Mouse (Mus musculus) kidney, embryonic 15.5 days (tissue): ENCODE results near the gene Gm3045. TPM values are rescaled to one million over a fixed set of nuclear protein-coding genes. Genes with fewer than 3 reads are reported as not detected.

Experiments used
- ATAC-seq: fragments of 200-750 bp; cut with Nextera tagmentation; replicated peaks from 2 replicates; pipeline ENCODE4 v1.8.0; 2017; ENCODE audit warnings: moderate TSS enrichment; ENCODE audit not compliant: low FRiP score
- H3K27ac ChIP-seq: fragments of 300-500 bp; sonication (generic); 2 replicates; pipeline ENCODE4 v1.5.1; 2015; ENCODE audit warnings: mild to moderate bottlenecking, inconsistent platforms
- H3K27me3 ChIP-seq: fragments of 300-500 bp; sonication (generic); 2 replicates; pipeline ENCODE4 v1.6.1; 2015; ENCODE audit warnings: inconsistent platforms
- H3K36me3 ChIP-seq: fragments of 300-500 bp; sonication (generic); 2 replicates; pipeline ENCODE4 v1.6.1; 2015; ENCODE audit warnings: inconsistent platforms
- H3K4me1 ChIP-seq: fragments of 300-500 bp; sonication (generic); 2 replicates; pipeline ENCODE4 v1.6.1; 2015; ENCODE audit warnings: inconsistent platforms
- H3K4me2 ChIP-seq: fragments of 300-500 bp; sonication (generic); 2 replicates; pipeline ENCODE4 v1.6.1; 2015; ENCODE audit warnings: moderate library complexity, mild to moderate bottlenecking, inconsistent platforms
- H3K4me3 ChIP-seq: fragments of 300-500 bp; sonication (generic); replicated peaks from 2 replicates; pipeline ENCODE4 v1.5.1; 2015; ENCODE audit warnings: mild to moderate bottlenecking, inconsistent platforms
- H3K9ac ChIP-seq: fragments of 300-500 bp; sonication (generic); 2 replicates; pipeline ENCODE4 v1.6.1; 2015; ENCODE audit warnings: mild to moderate bottlenecking, inconsistent platforms
- H3K9me3 ChIP-seq: fragments of 300-500 bp; sonication (generic); replicated peaks from 2 replicates; pipeline ENCODE4 v1.6.1; 2016; ENCODE audit warnings: inconsistent platforms
- WGBS: fragments of 180-500 bp; shearing (Covaris S2); methylation state at CpG from one replicate; pipeline ENCODE4 v1.1.7; 2015; ENCODE audit warnings: mixed read lengths; 5-methylcytosine and 5-hydroxymethylcytosine counted together
- polyA plus RNA-seq: library from polyadenylated mRNA; unstranded; fragments of >200 nt; fragmentation: Nextera tagmentation; extraction: Ambion mirVana; gene quantifications from 2 replicates; pipeline ENCODE4 v1.2.1, GENCODE M21; 2015

The Gm3045 gene
- not detected in 2 replicates for polyA plus RNA-seq

GRCm38 (mm10) chr13:56426365-56426764, at the start of gene Gm3045:
Gm3045 (plus strand) TSS chr13:56426594.
- peaks cover 8% of the 10 kb centered on the region for H3K4me1 ChIP-seq
- 65% methylated on average over 4 of the region's 4 CpGs for WGBS
- ATAC-seq = no peak
- H3K27me3 ChIP-seq = peaks cover 33% of the 10 kb centered on the region
- H3K9ac ChIP-seq = no peak within 1 kb of the TSS
- no peak within 1 kb of the TSS for H3K27ac ChIP-seq
- no peaks in the 10 kb centered on the region for H3K36me3 ChIP-seq
- no peak within 1 kb of the TSS for H3K4me2 ChIP-seq
- no peak within 1 kb of the TSS for H3K4me3 ChIP-seq
- H3K9me3 ChIP-seq = no peaks in the 10 kb centered on the region

GRCm38 (mm10) chr13:56380855-56381685, 45.3 kb upstream of the Gm3045 start:
- peak; percentile 46 for ATAC-seq
- H3K4me1 ChIP-seq = peaks cover 20% of the 10 kb centered on the region
- 14% methylated on average over 14 of the region's 14 CpGs for WGBS
- 0 out of 2 replicates have a peak overlapping the region, but pooled peaks have one; percentile 32 for H3K27ac ChIP-seq
- no peaks in the 10 kb centered on the region for H3K9me3 ChIP-seq
- H3K27me3 ChIP-seq = peaks cover 11% of the 10 kb centered on the region; the same call in 1 of the 2 replicates
- H3K4me3 ChIP-seq = no peak overlapping the region
- no peak overlapping the region for H3K9ac ChIP-seq
- H3K4me2 ChIP-seq = 0 out of 2 replicates have a peak overlapping the region, but pooled peaks have one; percentile 10
- no peaks in the 10 kb centered on the region for H3K36me3 ChIP-seq

- Histone ChIP-seq H3K27me3 (peaks cover 9% of the 10 kb centered on the region; the same call in 1 of the 2 replicates), H3K36me3 (no peaks in the 10 kb centered on the region), H3K4me3 (no peak overlapping the region), H3K27ac (no peak overlapping the region), H3K9ac (no peak overlapping the region), H3K4me1 (peaks cover 31% of the 10 kb centered on the region), H3K9me3 (no peaks in the 10 kb centered on the region), H3K4me2 (no peak overlapping the region)
- 80% methylated on average over 3 of the region's 3 CpGs for WGBS
- ATAC-seq = no peak
These were observed 43.0 kb upstream of the Gm3045 start for GRCm38 (mm10) chr13:56383406-56383805.

GRCm38 (mm10) chr13:56386411-56386810, 40.0 kb upstream of the Gm3045 start:
- Histone ChIP-seq H3K4me2 (no peak overlapping the region), H3K4me3 (no peak overlapping the region), H3K4me1 (peaks cover 22% of the 10 kb centered on the region), H3K27ac (no peak overlapping the region), H3K9ac (no peak overlapping the region), H3K9me3 (0 out of 2 replicates have a peak, but pooled peaks cover 3% of the 10 kb centered on the region), H3K27me3 (no peaks in the 10 kb centered on the region), H3K36me3 (no peaks in the 10 kb centered on the region)
- no peak for ATAC-seq
- WGBS = 33% methylated on average over 9 of the region's 9 CpGs

- ATAC-seq = no peak
These were observed 39.0 kb upstream of the Gm3045 start for GRCm38 (mm10) chr13:56387374-56387773.

GRCm38 (mm10) chr13:56388042-56388441, 38.4 kb upstream of the Gm3045 start:
- Histone ChIP-seq H3K4me1 (peaks cover 17% of the 10 kb centered on the region), H3K27me3 (no peaks in the 10 kb centered on the region), H3K9me3 (0 out of 2 replicates have a peak, but pooled peaks cover 3% of the 10 kb centered on the region), H3K4me3 (no peak overlapping the region), H3K4me2 (no peak overlapping the region), H3K27ac (no peak overlapping the region), H3K36me3 (no peaks in the 10 kb centered on the region), H3K9ac (no peak overlapping the region)
- 51% methylated on average over 1 of the region's 1 CpGs for WGBS
- ATAC-seq = no peak

More at GRCm38 (mm10) chr13:56387374-56387773, 39.0 kb upstream of the Gm3045 start:
- WGBS = 57% methylated on average over 5 of the region's 5 CpGs
- Histone ChIP-seq H3K27ac (no peak overlapping the region), H3K36me3 (no peaks in the 10 kb centered on the region), H3K9ac (no peak overlapping the region), H3K4me3 (no peak overlapping the region), H3K27me3 (no peaks in the 10 kb centered on the region), H3K9me3 (0 out of 2 replicates have a peak, but pooled peaks cover 3% of the 10 kb centered on the region), H3K4me1 (peaks cover 17% of the 10 kb centered on the region), H3K4me2 (no peak overlapping the region)

- 31% methylated on average over 5 of the region's 5 CpGs for WGBS
- H3K4me1 ChIP-seq = no peaks in the 10 kb centered on the region
- H3K27ac ChIP-seq = no peak overlapping the region
- ATAC-seq = 0 out of 2 replicates have a peak, but pooled peaks have one; percentile 36
- H3K4me3 ChIP-seq = no peak overlapping the region
- H3K9ac ChIP-seq = no peak overlapping the region
- H3K4me2 ChIP-seq = no peak overlapping the region
- H3K36me3 ChIP-seq = no peaks in the 10 kb centered on the region
- H3K27me3 ChIP-seq = no peaks in the 10 kb centered on the region
- H3K9me3 ChIP-seq = no peaks in the 10 kb centered on the region
These were observed 28.8 kb upstream of the Gm3045 start for GRCm38 (mm10) chr13:56397572-56397971.

GRCm38 (mm10) chr13:56401186-56401585, 25.2 kb upstream of the Gm3045 start:
- 78% methylated on average over 4 of the region's 4 CpGs for WGBS
- no peak overlapping the region for H3K27ac ChIP-seq
- no peak for ATAC-seq
- no peak overlapping the region for H3K9ac ChIP-seq
- H3K36me3 ChIP-seq = no peaks in the 10 kb centered on the region
- no peaks in the 10 kb centered on the region for H3K4me1 ChIP-seq
- H3K27me3 ChIP-seq = no peaks in the 10 kb centered on the region
- H3K4me3 ChIP-seq = no peak overlapping the region
- H3K4me2 ChIP-seq = no peak overlapping the region
- H3K9me3 ChIP-seq = no peaks in the 10 kb centered on the region

GRCm38 (mm10) chr13:56403381-56404086, 22.9 kb upstream of the Gm3045 start:
- H3K36me3 ChIP-seq = no peaks in the 10 kb centered on the region
- no peak overlapping the region for H3K4me2 ChIP-seq
- no peak for ATAC-seq
- WGBS = 79% methylated on average over 8 of the region's 8 CpGs
- no peaks in the 10 kb centered on the region for H3K4me1 ChIP-seq
- H3K4me3 ChIP-seq = no peak overlapping the region
- no peaks in the 10 kb centered on the region for H3K27me3 ChIP-seq
- no peak overlapping the region for H3K27ac ChIP-seq
- H3K9ac ChIP-seq = no peak overlapping the region
- no peaks in the 10 kb centered on the region for H3K9me3 ChIP-seq

GRCm38 (mm10) chr13:56404511-56405140, 21.8 kb upstream of the Gm3045 start:
- no peak overlapping the region for H3K4me3 ChIP-seq
- no peaks in the 10 kb centered on the region for H3K9me3 ChIP-seq
- H3K27ac ChIP-seq = no peak overlapping the region
- no peak overlapping the region for H3K4me2 ChIP-seq
- 74% methylated on average over 6 of the region's 6 CpGs for WGBS
- H3K9ac ChIP-seq = no peak overlapping the region
- no peaks in the 10 kb centered on the region for H3K4me1 ChIP-seq
- no peaks in the 10 kb centered on the region for H3K27me3 ChIP-seq
- ATAC-seq = no peak
- H3K36me3 ChIP-seq = no peaks in the 10 kb centered on the region

- Histone ChIP-seq H3K36me3 (no peaks in the 10 kb centered on the region), H3K27me3 (0 out of 2 replicates have a peak, but pooled peaks cover 2% of the 10 kb centered on the region), H3K9ac (no peak overlapping the region), H3K4me1 (no peaks in the 10 kb centered on the region), H3K4me3 (no peak overlapping the region), H3K27ac (no peak overlapping the region), H3K9me3 (0 out of 2 replicates have a peak, but pooled peaks cover 6% of the 10 kb centered on the region), H3K4me2 (no peak overlapping the region)
- 71% methylated on average over 9 of the region's 9 CpGs for WGBS
- no peak for ATAC-seq
These were observed 14.0 kb upstream of the Gm3045 start for GRCm38 (mm10) chr13:56412286-56412873.
